Mouse (Mus musculus) embryonic facial prominence, embryonic 11.5 days (tissue): ENCODE results near the gene Prap1. TPM values are rescaled to one million over a fixed set of nuclear protein-coding genes. Genes with fewer than 3 reads are reported as not detected.

Experiments
- ATAC-seq: fragments of 200-750 bp; cut with Nextera tagmentation; replicated peaks from 2 replicates; pipeline ENCODE4 v1.8.0; 2017; ENCODE audit warnings: low read depth; ENCODE audit not compliant: insufficient number of reproducible peaks, low FRiP score, low TSS enrichment
- DNase-seq: peaks from one replicate; pipeline ENCODE4 v3.0.0-alpha.2; 2015; ENCODE audit warnings: low spot score
- H3K27ac ChIP-seq: fragments of 300-500 bp; sonication (generic); replicated peaks from 2 replicates; pipeline ENCODE4 v1.5.1; 2014; ENCODE audit warnings: mild to moderate bottlenecking, low read depth, low read length, control low read depth
- H3K27me3 ChIP-seq: fragments of 300-500 bp; sonication (generic); 2 replicates; pipeline ENCODE4 v1.6.1; 2014; ENCODE audit warnings: mild to moderate bottlenecking, low read length, moderate library complexity, mixed read lengths; ENCODE audit not compliant: control insufficient read depth, insufficient read depth
- H3K36me3 ChIP-seq: fragments of 300-500 bp; sonication (generic); replicated peaks from 2 replicates; pipeline ENCODE4 v1.6.1; 2014; ENCODE audit warnings: low read depth, mild to moderate bottlenecking, low read length, moderate library complexity, mixed read lengths; ENCODE audit not compliant: control insufficient read depth, insufficient read depth
- H3K4me1 ChIP-seq: fragments of 300-500 bp; sonication (generic); 2 replicates; pipeline ENCODE4 v1.6.1; 2014; ENCODE audit warnings: low read length, mixed read lengths; ENCODE audit not compliant: control insufficient read depth, insufficient read depth
- H3K4me2 ChIP-seq: fragments of 300-500 bp; sonication (generic); 2 replicates; pipeline ENCODE4 v1.6.1; 2014; ENCODE audit warnings: low read depth, mild to moderate bottlenecking, control low read depth, low read length, moderate library complexity
- H3K4me3 ChIP-seq: fragments of 300-500 bp; sonication (generic); 2 replicates; pipeline ENCODE4 v1.5.1; 2014; ENCODE audit warnings: low read depth, low read length, control low read depth
- H3K9ac ChIP-seq: fragments of 300-500 bp; sonication (generic); replicated peaks from 2 replicates; pipeline ENCODE4 v1.6.1; 2014; ENCODE audit warnings: mild to moderate bottlenecking, control low read depth, low read length
- H3K9me3 ChIP-seq: fragments of 300-500 bp; sonication (generic); replicated peaks from 2 replicates; pipeline ENCODE4 v1.6.1; 2016; ENCODE audit warnings: mild to moderate bottlenecking, low read length, inconsistent platforms, mixed read lengths; ENCODE audit not compliant: control insufficient read depth
- WGBS: fragments of 180-500 bp; shearing (Covaris S2); extraction: QIAGEN DNeasy Blood & Tissue Kit; methylation state at CpG from one replicate; pipeline ENCODE4 v1.1.7; 2014; 5-methylcytosine and 5-hydroxymethylcytosine counted together
- polyA plus RNA-seq: library from polyadenylated mRNA; unstranded; fragments of >200 nt; fragmentation: Nextera tagmentation; extraction: Ambion mirVana; gene quantifications from 2 replicates; pipeline ENCODE4 v1.2.1, GENCODE M21; 2014

The Prap1 gene
- polyA plus RNA-seq, 1 experiment from 2014 or later: not detected

GRCm38 (mm10) chr7:140070042-140070711 is 23.0 kb upstream of the Prap1 start:
- peak overlapping the region; percentile 3; the same call in 1 of the 2 replicates for H3K4me3 ChIP-seq
- H3K27me3 ChIP-seq: no peaks in the 10 kb centered on the region
- ATAC-seq: peak; percentile 18; the same call in 1 of the 2 replicates
- H3K9me3 ChIP-seq: no peaks in the 10 kb centered on the region
- H3K36me3 ChIP-seq: no peaks in the 10 kb centered on the region
- H3K4me1 ChIP-seq: no peaks in the 10 kb centered on the region
- peak overlapping the region; percentile 28 for H3K4me2 ChIP-seq
- no peak overlapping the region for H3K27ac ChIP-seq
- 34% methylated on average over 38 of the region's 39 CpGs for WGBS
- peak overlapping the region; percentile 48 for H3K9ac ChIP-seq
- DNase-seq: no peak

DNA sequence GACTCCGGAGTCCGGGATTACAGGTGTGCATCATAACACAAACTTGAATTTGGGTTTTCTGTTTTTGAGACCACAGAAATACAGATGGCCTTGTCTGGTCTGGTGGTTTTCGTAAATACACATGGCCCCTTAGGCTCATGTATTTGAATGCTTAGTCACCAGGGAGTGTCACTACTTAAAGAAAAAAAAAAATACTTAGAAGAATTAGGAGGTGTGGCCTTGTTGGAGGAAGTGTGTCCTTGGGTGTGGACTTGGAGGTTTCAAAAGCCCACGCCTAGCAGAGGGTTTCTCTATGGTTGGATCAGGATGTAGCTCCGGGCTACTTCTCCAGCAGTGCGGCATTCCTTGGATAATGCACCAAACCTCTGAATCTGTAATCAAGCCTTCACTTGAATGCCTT is 15.5 kb upstream of the Prap1 start:
- peaks cover 24% of the 10 kb centered on the region for H3K27me3 ChIP-seq
- DNase-seq (no peak), ATAC-seq (no peak)
- no peak overlapping the region for H3K4me2 ChIP-seq
- H3K27ac ChIP-seq: no peak overlapping the region
- no peaks in the 10 kb centered on the region for H3K9me3 ChIP-seq
- H3K4me1 ChIP-seq: 0 out of 2 replicates have a peak, but pooled peaks cover 3% of the 10 kb centered on the region
- no peaks in the 10 kb centered on the region for H3K36me3 ChIP-seq
- no peak overlapping the region for H3K9ac ChIP-seq
- WGBS: 82% methylated on average over 6 of the region's 6 CpGs
- no peak overlapping the region for H3K4me3 ChIP-seq

DNA sequence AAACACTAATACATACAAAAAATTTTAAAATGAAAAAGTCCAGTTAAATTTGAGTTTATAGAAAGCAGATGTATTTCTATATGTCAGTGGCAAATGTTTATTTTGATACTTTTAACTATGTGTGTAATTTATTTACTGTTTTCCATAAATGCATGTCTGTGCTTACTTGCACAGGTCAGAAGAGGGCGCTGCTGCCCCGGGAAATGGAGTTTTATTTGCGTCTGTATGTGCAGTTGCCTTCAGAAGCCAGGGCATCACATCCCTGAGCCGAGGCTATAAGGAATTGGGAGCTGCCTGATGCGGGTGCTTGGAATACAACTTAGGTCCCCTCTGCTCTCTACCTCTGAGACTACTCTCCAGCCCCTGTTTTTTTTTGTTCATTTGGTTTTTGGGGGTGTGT is 14.5 kb upstream of the Prap1 start:
- ATAC-seq (no peak), DNase-seq (peak; percentile 84)
- Histone ChIP-seq H3K36me3 (no peaks in the 10 kb centered on the region), H3K27me3 (peaks cover 24% of the 10 kb centered on the region), H3K4me2 (no peak overlapping the region), H3K27ac (no peak overlapping the region), H3K9me3 (no peaks in the 10 kb centered on the region), H3K4me3 (no peak overlapping the region), H3K4me1 (0 out of 2 replicates have a peak, but pooled peaks cover 3% of the 10 kb centered on the region), H3K9ac (no peak overlapping the region)
- WGBS: 7% methylated on average over 5 of the region's 5 CpGs

DNA sequence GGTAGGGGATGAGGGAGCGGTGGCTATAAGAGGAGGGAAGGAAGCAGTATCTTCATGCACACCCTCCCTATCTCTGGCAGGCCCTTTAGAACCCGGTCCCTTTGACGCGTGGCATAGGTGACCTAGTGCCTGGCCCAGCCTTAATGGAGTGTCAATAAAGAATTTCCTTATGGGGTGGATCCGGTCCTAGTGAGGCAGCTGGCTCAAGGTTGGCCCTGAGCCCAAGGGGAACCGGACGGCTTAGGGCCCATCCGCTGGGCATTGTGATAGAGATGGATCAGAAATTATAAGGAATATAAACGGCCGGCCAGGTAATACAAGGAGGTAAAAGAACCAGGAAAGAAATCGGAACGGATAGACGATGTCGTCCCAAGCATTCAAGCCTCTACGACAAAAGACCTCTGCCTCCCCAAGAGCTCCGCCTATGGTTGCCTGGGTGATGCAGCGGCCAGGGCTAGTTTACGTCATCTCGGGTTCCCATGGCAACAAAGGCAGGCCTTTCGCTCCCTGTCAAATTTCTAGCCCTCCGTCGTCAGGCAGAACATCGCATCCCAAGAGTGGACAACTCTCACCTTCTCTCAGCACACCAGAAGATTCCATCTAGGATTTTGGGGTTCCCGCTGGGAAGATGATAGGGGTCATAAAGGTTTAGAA is 12.6 kb upstream of the Prap1 start:
- peaks cover 24% of the 10 kb centered on the region for H3K27me3 ChIP-seq
- peak overlapping the region; percentile 17; the same call in 1 of the 2 replicates for H3K4me3 ChIP-seq
- DNase-seq: peak; percentile 94
- H3K4me2 ChIP-seq: peak overlapping the region; percentile 41
- peak overlapping the region; percentile 22 for H3K9ac ChIP-seq
- H3K27ac ChIP-seq: no peak overlapping the region
- no peaks in the 10 kb centered on the region for H3K36me3 ChIP-seq
- peak; percentile 71 for ATAC-seq
- 0 out of 2 replicates have a peak, but pooled peaks cover 3% of the 10 kb centered on the region for H3K4me1 ChIP-seq
- 2% methylated on average over 24 of the region's 24 CpGs for WGBS
- no peaks in the 10 kb centered on the region for H3K9me3 ChIP-seq

GRCm38 (mm10) chr7:140081408-140082241 is 11.6 kb upstream of the Prap1 start:
- Histone ChIP-seq H3K9me3 (no peaks in the 10 kb centered on the region), H3K4me3 (no peak overlapping the region), H3K9ac (no peak overlapping the region; the same call in 1 of the 2 replicates), H3K27ac (no peak overlapping the region), H3K36me3 (no peaks in the 10 kb centered on the region), H3K4me2 (no peak overlapping the region; the same call in 1 of the 2 replicates), H3K27me3 (peaks cover 24% of the 10 kb centered on the region), H3K4me1 (0 out of 2 replicates have a peak, but pooled peaks cover 3% of the 10 kb centered on the region)
- WGBS: 17% methylated on average over 20 of the region's 20 CpGs
- DNase-seq (no peak), ATAC-seq (no peak)

DNA sequence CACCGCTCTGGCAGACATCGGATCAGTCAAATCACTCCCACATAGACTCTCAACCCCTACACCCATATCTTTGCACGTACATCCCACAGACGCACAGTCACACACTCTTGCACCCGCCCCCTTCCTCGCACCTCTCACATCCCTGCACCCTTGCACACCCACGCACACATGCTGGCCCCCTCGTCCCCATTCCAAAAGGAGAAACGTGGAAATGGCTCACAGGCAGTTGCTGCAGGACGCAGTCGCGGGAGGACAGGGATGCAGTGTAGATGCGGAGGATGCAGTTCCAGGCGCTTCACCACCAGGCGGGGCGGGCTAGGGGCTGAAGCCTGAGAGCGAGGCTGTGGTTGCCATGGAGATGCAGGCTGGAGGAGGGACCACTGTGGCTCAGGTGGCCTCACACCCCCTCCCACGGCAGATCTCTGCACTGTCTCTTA is 10.9 kb upstream of the Prap1 start, which contains the start of gene Caly:
Caly (minus strand) TSS at position 307 of the 437 bp plus-strand sequence.
- Histone ChIP-seq H3K4me3 (0 out of 2 replicates have a peak within 1 kb of the TSS, but pooled peaks have one; percentile 15), H3K27me3 (peaks cover 24% of the 10 kb centered on the region), H3K27ac (no peak within 1 kb of the TSS), H3K4me1 (0 out of 2 replicates have a peak, but pooled peaks cover 3% of the 10 kb centered on the region), H3K9ac (no peak within 1 kb of the TSS; the same call in 1 of the 2 replicates), H3K4me2 (no peak within 1 kb of the TSS; the same call in 1 of the 2 replicates), H3K36me3 (no peaks in the 10 kb centered on the region), H3K9me3 (no peaks in the 10 kb centered on the region)
- 9% methylated on average over 18 of the region's 18 CpGs for whole genome bisulfite sequencing
- DNase-seq (peak; percentile 81), ATAC-seq (peak; percentile 53)

- Histone ChIP-seq H3K4me2 (no peak overlapping the region), H3K4me1 (no peaks in the 10 kb centered on the region), H3K27ac (no peak overlapping the region), H3K4me3 (no peak overlapping the region), H3K9ac (no peak overlapping the region), H3K36me3 (no peaks in the 10 kb centered on the region), H3K9me3 (no peaks in the 10 kb centered on the region), H3K27me3 (no peaks in the 10 kb centered on the region)
- WGBS: 78% methylated on average over 10 of the region's 10 CpGs
- no peak for ATAC-seq
- DNase-seq: no peak
These were observed 2.6 kb upstream of the Prap1 start for GRCm38 (mm10) chr7:140090601-140091000.
